Mouse (Mus musculus) intestine, postnatal 0 days (tissue): ENCODE results near the gene Nosip. TPM values are rescaled to one million over a fixed set of nuclear protein-coding genes. Genes with fewer than 3 reads are reported as not detected.
"Not testable (repeated sequence)": the region's sequence is repeated elsewhere in the genome, so short reads cannot be mapped to it uniquely, and the experiment has no call there.

Experiments
- ATAC-seq: fragments of 200-750 bp; cut with Nextera tagmentation; 2 replicates; pipeline ENCODE4 v1.8.0; 2017; ENCODE audit warnings: mild to moderate bottlenecking, moderate TSS enrichment, moderate library complexity
- H3K27ac ChIP-seq: fragments of 300-500 bp; sonication (generic); 2 replicates; pipeline ENCODE4 v1.5.1; 2014; ENCODE audit warnings: mild to moderate bottlenecking, low read depth, low read length, moderate library complexity
- H3K27me3 ChIP-seq: fragments of 300-500 bp; sonication (generic); replicated peaks from 2 replicates; pipeline ENCODE4 v1.6.1; 2014; ENCODE audit warnings: low read length, mixed read lengths; ENCODE audit not compliant: control insufficient read depth, insufficient read depth
- H3K36me3 ChIP-seq: fragments of 300-500 bp; sonication (generic); 2 replicates; pipeline ENCODE4 v1.6.1; 2014; ENCODE audit warnings: mild to moderate bottlenecking, moderate library complexity; ENCODE audit not compliant: control insufficient read depth, insufficient read depth
- H3K4me1 ChIP-seq: fragments of 300-500 bp; sonication (generic); replicated peaks from 2 replicates; pipeline ENCODE4 v1.6.1; 2014; ENCODE audit warnings: antibody characterized with exemption, low read length, mixed read lengths; ENCODE audit not compliant: control insufficient read depth, insufficient read depth
- H3K4me2 ChIP-seq: fragments of 300-500 bp; sonication (generic); replicated peaks from 2 replicates; pipeline ENCODE4 v1.6.1; 2014; ENCODE audit warnings: low read depth, mild to moderate bottlenecking, moderate library complexity
- H3K4me3 ChIP-seq: fragments of 300-500 bp; sonication (generic); 2 replicates; pipeline ENCODE4 v1.5.1; 2014; ENCODE audit warnings: low read depth, low read length
- H3K9ac ChIP-seq: fragments of 300-500 bp; sonication (generic); 2 replicates; pipeline ENCODE4 v1.6.1; 2014; ENCODE audit warnings: mild to moderate bottlenecking, low read depth, low read length
- H3K9me3 ChIP-seq: fragments of 300-500 bp; sonication (generic); 2 replicates; pipeline ENCODE4 v1.6.1; 2016; ENCODE audit warnings: mixed run types; ENCODE audit not compliant: control insufficient read depth
- CTCF ChIP-seq: sonication (generic); IDR thresholded peaks from 2 replicates; pipeline ENCODE4 v1.5.1; 2016; ENCODE audit warnings: low read depth, mild to moderate bottlenecking, control low read depth, antibody characterized with exemption, moderate library complexity
- WGBS: fragments of 180-500 bp; shearing (Covaris S2); extraction: QIAGEN DNeasy Blood & Tissue Kit; methylation state at CpG from one replicate; pipeline ENCODE4 v1.1.7; 2014; 5-methylcytosine and 5-hydroxymethylcytosine counted together
- polyA plus RNA-seq: library from polyadenylated mRNA; unstranded; fragments of >200 nt; fragmentation: Nextera tagmentation; extraction: Ambion mirVana; gene quantifications from 2 replicates; pipeline ENCODE4 v1.2.1, GENCODE M21; 2015

The Nosip gene
- polyA plus RNA-seq, 1 experiment from 2014 or later: 40.5 TPM

DNA sequence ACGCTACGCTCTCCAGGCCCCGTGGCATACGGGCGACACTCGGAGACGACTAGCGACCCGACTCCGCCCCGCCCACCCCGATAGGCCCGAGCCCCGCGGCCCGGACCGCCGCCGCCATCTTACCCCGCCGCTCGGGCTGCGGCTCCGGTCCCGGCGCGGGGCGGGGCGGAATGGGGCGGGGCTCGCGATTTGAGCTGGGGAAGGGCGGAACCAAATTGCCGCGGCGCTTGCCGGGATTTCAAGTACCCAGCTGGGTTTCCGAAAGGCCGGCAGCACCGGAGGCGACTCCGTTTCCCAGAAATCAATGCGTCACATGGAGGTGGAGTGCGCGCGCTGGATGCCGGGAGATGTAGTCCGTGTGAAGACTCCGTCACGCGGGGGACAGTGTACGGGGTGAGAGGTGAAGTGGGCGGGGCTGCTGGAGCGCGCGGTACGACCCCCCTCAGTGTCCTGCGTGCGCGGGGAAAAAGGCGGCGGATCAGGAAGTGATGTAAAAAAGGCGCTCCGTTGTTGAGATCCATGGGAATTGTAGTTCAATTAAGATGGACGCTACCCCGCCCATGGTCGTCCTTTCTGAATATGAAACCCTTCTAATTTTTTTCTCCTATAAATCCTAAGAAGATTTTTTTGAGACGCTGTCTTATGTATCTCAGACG is 46.1 kb upstream of the Nosip start, which contains the start of gene Scaf1:
Gene Scaf1 (minus strand): TSS at position 407 of the 656 bp plus-strand sequence.
- peak; percentile 82 for ATAC-seq
- Histone ChIP-seq H3K4me3 (peak within 1 kb of the TSS; percentile 94), H3K27ac (peak within 1 kb of the TSS; percentile 96), H3K36me3 (peaks cover 34% of the 10 kb centered on the region), H3K4me2 (peak within 1 kb of the TSS; percentile 85), H3K27me3 (no peaks in the 10 kb centered on the region), H3K9me3 (no peaks in the 10 kb centered on the region), H3K4me1 (0 out of 2 replicates have a peak, but pooled peaks cover 5% of the 10 kb centered on the region), H3K9ac (peak within 1 kb of the TSS; percentile 96)
- under 1% methylated on average over 69 of the region's 69 CpGs for WGBS
- TF ChIP-seq CTCF: no peak

DNA sequence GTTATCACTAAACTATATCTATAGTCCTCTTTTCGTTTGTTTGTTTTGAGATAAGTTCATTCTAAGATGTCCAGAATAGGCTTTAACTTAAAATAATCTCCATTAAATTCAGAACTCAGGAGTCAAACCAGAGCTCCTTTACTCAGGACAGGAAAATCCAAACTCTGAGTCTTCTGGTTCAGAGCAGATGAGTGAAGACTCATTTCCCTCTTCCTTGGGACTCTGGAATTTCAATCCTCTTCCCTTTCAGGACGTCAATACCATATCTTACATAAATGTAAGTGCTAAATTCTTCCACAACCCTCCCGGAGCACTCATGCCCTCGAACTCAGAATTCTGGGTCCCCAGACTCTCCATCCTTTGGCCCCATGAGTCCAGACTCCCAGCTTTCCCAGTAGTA is 45.5 kb upstream of the Nosip start:
- H3K36me3 ChIP-seq: peaks cover 34% of the 10 kb centered on the region
- H3K9ac ChIP-seq: peak overlapping the region; percentile 55
- H3K9me3 ChIP-seq: no peaks in the 10 kb centered on the region
- peak overlapping the region; percentile 96 for H3K27ac ChIP-seq
- no peak for TF ChIP-seq CTCF
- peak overlapping the region; percentile 94 for H3K4me3 ChIP-seq
- H3K4me1 ChIP-seq: 0 out of 2 replicates have a peak, but pooled peaks cover 5% of the 10 kb centered on the region
- peak overlapping the region; percentile 85 for H3K4me2 ChIP-seq
- no peaks in the 10 kb centered on the region for H3K27me3 ChIP-seq
- 2% methylated on average over 4 of the region's 4 CpGs for WGBS
- no peak for ATAC-seq

DNA sequence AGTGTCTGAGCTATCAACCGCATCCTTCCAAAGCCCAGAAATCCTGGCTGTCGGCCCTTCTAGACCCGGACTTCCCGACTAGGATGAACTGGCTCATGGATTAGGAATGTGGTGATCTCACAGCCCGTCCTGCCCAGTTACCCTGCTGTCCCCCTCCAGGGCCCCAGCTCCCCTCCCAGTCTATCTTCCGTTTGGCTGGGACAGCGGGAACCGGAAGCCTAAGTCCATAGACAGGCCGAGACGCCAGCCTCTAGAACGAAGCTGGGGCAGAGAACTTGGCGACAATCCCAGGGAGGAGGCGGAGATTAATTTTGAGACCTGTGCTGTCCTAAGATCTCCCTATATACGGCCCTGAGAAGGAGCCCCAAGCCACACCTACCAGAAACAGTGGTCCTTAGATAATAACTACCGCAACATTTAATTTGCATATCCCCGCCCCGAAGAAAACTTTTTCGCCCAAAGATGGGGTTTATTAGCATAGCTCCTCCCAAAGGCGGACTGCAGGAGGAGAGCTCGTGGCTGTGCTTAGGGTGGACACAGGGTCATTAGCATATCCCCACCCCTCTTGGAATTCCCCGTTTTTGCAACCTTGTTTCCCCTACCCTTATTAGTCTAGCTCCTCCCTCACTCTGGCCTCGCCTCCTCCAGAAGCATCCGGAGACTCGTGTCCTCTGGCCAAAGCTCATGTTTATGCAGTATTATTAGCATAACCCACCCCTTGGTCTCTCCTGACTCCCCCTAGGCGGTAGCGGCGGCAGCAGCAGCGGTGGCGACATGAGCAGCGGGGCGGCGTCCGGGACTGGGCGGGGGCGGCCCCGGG is 44.8 kb upstream of the Nosip start, which contains the start of gene Rras:
Gene Rras (plus strand): TSS at position 720 of the 820 bp plus-strand sequence.
- Histone ChIP-seq H3K4me3 (peak within 1 kb of the TSS; percentile 94), H3K36me3 (peaks cover 27% of the 10 kb centered on the region), H3K4me1 (0 out of 2 replicates have a peak, but pooled peaks cover 5% of the 10 kb centered on the region), H3K27me3 (no peaks in the 10 kb centered on the region), H3K9ac (peak within 1 kb of the TSS; percentile 82), H3K4me2 (peak within 1 kb of the TSS; percentile 85), H3K27ac (peak within 1 kb of the TSS; percentile 96), H3K9me3 (no peaks in the 10 kb centered on the region)
- ATAC-seq: peak; percentile 90
- under 1% methylated on average over 34 of the region's 36 CpGs for WGBS
- peak; percentile 48 for TF ChIP-seq CTCF

DNA sequence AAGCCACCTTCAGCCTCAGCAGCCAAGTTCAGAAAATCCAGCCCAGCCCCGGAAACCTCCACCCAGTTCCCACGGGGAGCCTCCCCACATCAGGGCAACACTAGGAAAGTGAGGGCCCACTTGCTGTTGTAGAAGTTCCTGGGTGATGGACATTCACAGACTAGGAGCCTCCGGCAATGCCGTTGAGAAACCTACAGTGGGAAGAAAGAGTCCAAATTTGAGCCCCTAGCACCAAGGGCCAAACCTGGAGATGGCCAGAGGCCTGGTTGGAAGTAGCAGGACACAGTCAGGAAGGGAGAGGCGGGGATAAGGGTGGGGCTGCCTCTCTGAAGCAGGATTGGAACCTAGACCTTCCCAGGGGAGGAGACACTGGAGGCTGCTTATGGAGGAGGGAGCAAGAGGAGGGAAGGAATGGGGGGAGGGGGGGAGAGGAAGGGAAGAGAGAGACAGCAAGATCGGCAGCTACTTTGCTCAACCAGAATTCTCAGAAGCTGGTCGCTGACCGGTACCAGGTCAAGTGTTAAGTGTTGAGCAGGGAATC is 43.1 kb upstream of the Nosip start:
- no peak for ATAC-seq
- 33% methylated on average over 8 of the region's 8 CpGs for WGBS
- H3K4me2 ChIP-seq: peak overlapping the region; percentile 85
- 0 out of 2 replicates have a peak overlapping the region, but pooled peaks have one; percentile 22 for H3K9ac ChIP-seq
- H3K27me3 ChIP-seq: no peaks in the 10 kb centered on the region
- peak overlapping the region; percentile 94 for H3K4me3 ChIP-seq
- H3K27ac ChIP-seq: peak overlapping the region; percentile 54; the same call in 1 of the 2 replicates
- H3K9me3 ChIP-seq: no peaks in the 10 kb centered on the region
- H3K36me3 ChIP-seq: peaks cover 13% of the 10 kb centered on the region
- H3K4me1 ChIP-seq: 0 out of 2 replicates have a peak, but pooled peaks cover 5% of the 10 kb centered on the region
- no peak for TF ChIP-seq CTCF

DNA sequence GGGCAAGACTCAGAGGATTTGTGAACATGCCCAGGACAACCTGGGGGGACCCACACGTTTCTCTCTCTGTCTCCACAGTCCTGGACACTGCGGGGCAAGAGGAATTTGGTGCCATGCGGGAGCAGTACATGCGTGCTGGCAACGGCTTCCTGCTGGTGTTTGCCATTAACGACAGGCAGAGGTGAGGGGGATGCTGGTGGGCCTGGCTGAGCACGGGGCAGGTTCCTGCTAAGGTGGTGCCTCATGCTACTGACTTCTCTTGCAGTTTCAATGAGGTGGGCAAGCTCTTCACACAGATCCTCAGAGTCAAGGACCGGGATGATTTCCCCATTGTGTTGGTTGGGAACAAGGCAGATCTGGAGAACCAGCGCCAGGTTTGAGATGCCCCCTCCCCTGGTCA is 42.0 kb upstream of the Nosip start:
- Histone ChIP-seq H3K9ac (no peak overlapping the region), H3K4me1 (0 out of 2 replicates have a peak, but pooled peaks cover 5% of the 10 kb centered on the region), H3K36me3 (peaks cover 13% of the 10 kb centered on the region), H3K27ac (no peak overlapping the region), H3K27me3 (no peaks in the 10 kb centered on the region), H3K4me3 (no peak overlapping the region), H3K4me2 (no peak overlapping the region), H3K9me3 (no peaks in the 10 kb centered on the region)
- no peak for TF ChIP-seq CTCF
- WGBS: 72% methylated on average over 9 of the region's 9 CpGs
- no peak for ATAC-seq

DNA sequence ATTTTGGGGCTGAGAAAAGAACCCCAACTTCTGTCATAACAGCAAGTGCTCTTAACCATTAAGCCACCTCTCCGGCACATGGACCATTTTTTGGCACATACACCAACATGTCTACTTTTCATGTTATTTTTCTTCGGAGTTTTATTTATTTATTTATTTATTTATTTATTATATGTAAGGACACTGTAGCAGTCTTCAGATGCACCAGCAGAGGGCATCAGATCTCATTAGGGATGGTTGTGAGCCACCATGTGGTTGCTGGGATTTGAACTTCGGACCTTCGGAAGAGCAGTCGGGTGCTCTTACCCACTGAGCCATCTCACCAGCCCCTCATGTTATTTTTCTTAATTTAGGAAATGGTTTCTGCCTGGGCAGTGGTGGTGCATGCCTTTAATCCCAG is 38.5 kb upstream of the Nosip start:
- not testable (repeated sequence) for ATAC-seq, H3K9me3 ChIP-seq, H3K27me3 ChIP-seq, H3K4me3 ChIP-seq, H3K4me1 ChIP-seq, H3K27ac ChIP-seq, H3K4me2 ChIP-seq, H3K9ac ChIP-seq
- peak; percentile 56 for TF ChIP-seq CTCF
- WGBS: 68% methylated on average over 5 of the region's 5 CpGs
- H3K36me3 ChIP-seq: peaks cover 31% of the 10 kb centered on the region
